Mouse (Mus musculus) thymus, postnatal 14 days (tissue): ENCODE measurements around the gene Tbx1.

Experiments used
- DNase-seq: peaks from one replicate; pipeline ENCODE4 v3.0.0; 2021

Tbx1 gene

GRCm38 (mm10) chr16:18586906-18587546 is 3.4 kb downstream of the Tbx1 start:
- DNase-seq, result no peak

GRCm38 (mm10) chr16:18586076-18586905 is 4.2 kb downstream of the Tbx1 start:
- DNase-seq, result no peak

GRCm38 (mm10) chr16:18585676-18586075 is 4.8 kb downstream of the Tbx1 start:
- DNase-seq, result no peak

- DNase-seq, result no peak
Measured at GRCm38 (mm10) chr16:18584901-18585510, 5.5 kb downstream of the Tbx1 start.

- no peak for DNase-seq
Measured at GRCm38 (mm10) chr16:18583673-18584357, 6.7 kb downstream of the Tbx1 start.

- no peak for DNase-seq
Measured at GRCm38 (mm10) chr16:18583169-18583568, 7.3 kb downstream of the Tbx1 start.

- DNase-seq, result no peak
Measured at GRCm38 (mm10) chr16:18582426-18583148, 7.9 kb downstream of the Tbx1 start.

GRCm38 (mm10) chr16:18581623-18582205 is 8.8 kb downstream of the Tbx1 start:
- no peak for DNase-seq

- no peak for DNase-seq
Measured at GRCm38 (mm10) chr16:18581050-18581622, 9.3 kb downstream of the Tbx1 start.

- DNase-seq, result no peak
Measured at GRCm38 (mm10) chr16:18580389-18580788, 10.1 kb downstream of the Tbx1 start.

GRCm38 (mm10) chr16:18577599-18578160 is 12.8 kb downstream of the Tbx1 start:
- no peak for DNase-seq

GRCm38 (mm10) chr16:18577071-18577470 is 13.4 kb downstream of the Tbx1 start:
- DNase-seq, result no peak

- no peak for DNase-seq
Measured at GRCm38 (mm10) chr16:18574196-18574595, 16.3 kb downstream of the Tbx1 start.

GRCm38 (mm10) chr16:18568599-18568998 is 21.9 kb downstream of the Tbx1 start:
- DNase-seq, result no peak

- DNase-seq, result no peak
Measured at GRCm38 (mm10) chr16:18564472-18564871, 26.0 kb downstream of the Tbx1 start.

- DNase-seq, result peak; percentile 62
Measured at GRCm38 (mm10) chr16:18556461-18556860, 34.0 kb downstream of the Tbx1 start.

GRCm38 (mm10) chr16:18555235-18555935 is 35.1 kb downstream of the Tbx1 start:
- DNase-seq, result no peak

GRCm38 (mm10) chr16:18554721-18555120 is 35.8 kb downstream of the Tbx1 start:
- peak; percentile 28 for DNase-seq

GRCm38 (mm10) chr16:18552106-18552710 is 38.3 kb downstream of the Tbx1 start:
- no peak for DNase-seq

- DNase-seq, result no peak
Measured at GRCm38 (mm10) chr16:18551604-18552003, 38.9 kb downstream of the Tbx1 start.
